Mouse (Mus musculus) splenic B cell, adult 2 months (primary cell): ENCODE data around the gene Alg12.

ENCODE experiments used
- DNase-seq: peaks from one replicate; pipeline ENCODE4 v3.0.0-alpha.2; 2011; ENCODE audit warnings: low read depth, low spot score
- H3K27me3 ChIP-seq: 2 replicates; pipeline ENCODE4 v1.6.1; 2012; ENCODE audit warnings: mild to moderate bottlenecking, low read length, moderate library complexity, mixed read lengths; ENCODE audit not compliant: control insufficient read depth, poor library complexity, insufficient read depth, severe bottlenecking
- H3K36me3 ChIP-seq: 2 replicates; pipeline ENCODE4 v1.6.1; 2012; ENCODE audit warnings: mild to moderate bottlenecking, low read length, moderate library complexity, mixed read lengths; ENCODE audit not compliant: control insufficient read depth, poor library complexity, insufficient read depth, severe bottlenecking

Alg12 gene

GRCm38 (mm10) chr15:88859206-88859970 lies 40.3 kb upstream of the Alg12 start:
- Histone ChIP-seq H3K36me3 (no peaks in the 10 kb centered on the region), H3K27me3 (no peaks in the 10 kb centered on the region)
- DNase-seq = no peak

GRCm38 (mm10) chr15:88858707-88859106 lies 39.6 kb upstream of the Alg12 start:
- DNase-seq = no peak
- Histone ChIP-seq H3K27me3 (no peaks in the 10 kb centered on the region), H3K36me3 (no peaks in the 10 kb centered on the region)

- DNase-seq = no peak
- Histone ChIP-seq H3K27me3 (no peaks in the 10 kb centered on the region), H3K36me3 (no peaks in the 10 kb centered on the region)
These were observed 39.0 kb upstream of the Alg12 start for GRCm38 (mm10) chr15:88858141-88858541.

- DNase-seq = no peak
- no peaks in the 10 kb centered on the region for H3K36me3 ChIP-seq
- no peaks in the 10 kb centered on the region for H3K27me3 ChIP-seq
These were observed 38.2 kb upstream of the Alg12 start for GRCm38 (mm10) chr15:88857361-88857760.

- no peak for DNase-seq
- Histone ChIP-seq H3K36me3 (no peaks in the 10 kb centered on the region), H3K27me3 (no peaks in the 10 kb centered on the region)
These were observed 37.5 kb upstream of the Alg12 start for GRCm38 (mm10) chr15:88856613-88857012.

- no peaks in the 10 kb centered on the region for H3K27me3 ChIP-seq
- DNase-seq = no peak
- H3K36me3 ChIP-seq = no peaks in the 10 kb centered on the region
These were observed 36.8 kb upstream of the Alg12 start for GRCm38 (mm10) chr15:88855896-88856417.

GRCm38 (mm10) chr15:88854969-88855830 lies 36.1 kb upstream of the Alg12 start:
- DNase-seq = no peak
- Histone ChIP-seq H3K36me3 (no peaks in the 10 kb centered on the region), H3K27me3 (no peaks in the 10 kb centered on the region)

GRCm38 (mm10) chr15:88854119-88854968 lies 35.2 kb upstream of the Alg12 start:
- no peaks in the 10 kb centered on the region for H3K27me3 ChIP-seq
- no peaks in the 10 kb centered on the region for H3K36me3 ChIP-seq
- DNase-seq = no peak

- DNase-seq = no peak
- no peaks in the 10 kb centered on the region for H3K27me3 ChIP-seq
- H3K36me3 ChIP-seq = no peaks in the 10 kb centered on the region
These were observed 34.0 kb upstream of the Alg12 start for GRCm38 (mm10) chr15:88853106-88853505.

- H3K36me3 ChIP-seq = no peaks in the 10 kb centered on the region
- DNase-seq = no peak
These were observed 32.5 kb upstream of the Alg12 start for GRCm38 (mm10) chr15:88851507-88852149.

GRCm38 (mm10) chr15:88851076-88851475 lies 32.0 kb upstream of the Alg12 start:
- Histone ChIP-seq H3K27me3 (no peaks in the 10 kb centered on the region), H3K36me3 (no peaks in the 10 kb centered on the region)
- DNase-seq = no peak

More at GRCm38 (mm10) chr15:88851507-88852149, 32.5 kb upstream of the Alg12 start:
- no peaks in the 10 kb centered on the region for H3K27me3 ChIP-seq

- no peaks in the 10 kb centered on the region for H3K36me3 ChIP-seq
- no peaks in the 10 kb centered on the region for H3K27me3 ChIP-seq
- no peak for DNase-seq
These were observed 31.2 kb upstream of the Alg12 start for GRCm38 (mm10) chr15:88850146-88850826.

- H3K27me3 ChIP-seq = no peaks in the 10 kb centered on the region
- no peak for DNase-seq
- H3K36me3 ChIP-seq = no peaks in the 10 kb centered on the region
These were observed 30.5 kb upstream of the Alg12 start for GRCm38 (mm10) chr15:88849621-88850020.
